Comparison of ENCODE assay signal across 25 mouse cellular contexts in the genomic region with DNA sequence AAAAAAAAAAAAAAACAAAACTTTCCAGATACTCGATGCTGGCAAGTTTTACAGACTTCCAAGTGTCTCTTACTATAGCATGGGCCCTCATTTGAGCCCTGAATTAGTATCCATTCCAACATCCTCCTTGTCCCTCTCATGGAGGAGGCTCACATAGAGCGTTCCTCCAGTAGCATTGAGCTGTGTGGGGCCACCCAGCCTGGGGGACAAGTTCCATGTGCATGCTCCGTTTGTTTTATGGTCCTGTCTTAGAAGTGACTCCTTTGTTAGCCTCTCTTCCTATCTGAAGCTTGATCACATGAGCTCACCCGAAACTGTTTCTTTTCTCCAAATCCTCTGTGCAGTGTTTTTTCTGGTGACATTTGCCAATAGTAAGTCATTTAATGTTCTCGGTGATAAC. TPM values are rescaled to one million over a fixed set of nuclear protein-coding genes. Genes with fewer than 3 reads are reported as not detected.
"Had no signal": no experiment of that assay in that cellular context is flagged by ENCODE, and none has a peak within 500 bp of the region (broad histone marks: within the 10 kb centered on the region; RNA-seq: fewer than 3 reads in every experiment).

No protein-coding gene starts in this region.

- ATAC-seq: hindbrain, embryonic 16.5 days; inflammation-experienced regulatory T-cells, adult 6 months; liver, embryonic 12.5 days had no signal

- H3K27ac ChIP-seq: gastrocnemius, adult 2 months; heart, embryonic 10.5 days; hindbrain, embryonic 10.5 days; hindbrain, embryonic 12.5 days; hindbrain, embryonic 14.5 days; limb, embryonic 13.5 days; limb, embryonic 15.5 days; liver, embryonic 12.5 days; liver, embryonic 14.5 days had no signal

- H3K9ac ChIP-seq: heart, embryonic 12.5 days; hindbrain, embryonic 12.5 days; hindbrain, embryonic 14.5 days; limb, embryonic 13.5 days; limb, embryonic 15.5 days; liver, embryonic 12.5 days; liver, embryonic 14.5 days had no signal

- H3K9me3 ChIP-seq: heart, embryonic 10.5 days; hindbrain, embryonic 10.5 days; hindbrain, embryonic 12.5 days; limb, embryonic 13.5 days; limb, embryonic 15.5 days; liver, embryonic 12.5 days had no signal

- DNase-seq: gastrocnemius, adult 2 months; gastrocnemius, postnatal 10 days; gastrocnemius, postnatal 25 days; heart, adult 18-20 months; heart, postnatal 10 days; heart, postnatal 4 days; kidney, adult 18-20 months; kidney, adult 9 months; kidney, postnatal 10 days; kidney, postnatal 36 days; layer of hippocampus, adult 9-11 months; layer of hippocampus, postnatal 36 days; left cerebral cortex, postnatal 4 days had no signal

- H3K4me1 ChIP-seq: heart, embryonic 10.5 days; heart, embryonic 12.5 days; hindbrain, embryonic 10.5 days; hindbrain, embryonic 12.5 days; limb, embryonic 13.5 days; limb, embryonic 15.5 days; liver, embryonic 12.5 days had no signal

- H3K36me3 ChIP-seq: heart, embryonic 10.5 days; heart, embryonic 12.5 days; hindbrain, embryonic 10.5 days; hindbrain, embryonic 12.5 days; limb, embryonic 13.5 days; limb, embryonic 15.5 days; liver, embryonic 12.5 days had no signal

- H3K4me3 ChIP-seq: gastrocnemius, adult 2 months; heart, embryonic 10.5 days; heart, embryonic 12.5 days; hindbrain, embryonic 10.5 days; hindbrain, embryonic 12.5 days; limb, embryonic 13.5 days; limb, embryonic 15.5 days; liver, embryonic 12.5 days had no signal

- H3K27me3 ChIP-seq: heart, embryonic 12.5 days; hindbrain, embryonic 12.5 days; limb, embryonic 13.5 days; limb, embryonic 15.5 days had no signal

- H3K4me2 ChIP-seq: heart, embryonic 12.5 days; hindbrain, embryonic 12.5 days; hindbrain, embryonic 14.5 days; limb, embryonic 13.5 days; limb, embryonic 15.5 days; liver, embryonic 12.5 days had no signal

RNA-seq across cellular contexts. Expression of a gene that starts 17.5 kb away (rescaled TPM):
- polyA plus RNA-seq: inflammation-experienced regulatory T-cells, adult 6 months; liver, adult 2 months had no signal
